Mouse (Mus musculus) ovary, postnatal 10 days (tissue): ENCODE results near the gene Esrrg.

Source experiments
- DNase-seq: peaks from one replicate; pipeline ENCODE4 v3.0.0; 2022; ENCODE audit warnings: low spot score

Gene Esrrg

GRCm38 (mm10) chr1:187649871-187650270 lies 41.3 kb downstream of the Esrrg start:
- DNase-seq, result no peak

GRCm38 (mm10) chr1:187650786-187651687 lies 42.4 kb downstream of the Esrrg start:
- no peak for DNase-seq

- no peak for DNase-seq
Measured at GRCm38 (mm10) chr1:187651688-187652241, 43.2 kb downstream of the Esrrg start.

GRCm38 (mm10) chr1:187652445-187652844 lies 43.9 kb downstream of the Esrrg start:
- DNase-seq, result no peak

- no peak for DNase-seq
Measured at GRCm38 (mm10) chr1:187653390-187653789, 44.8 kb downstream of the Esrrg start.

- no peak for DNase-seq
Measured at GRCm38 (mm10) chr1:187660963-187661362, 52.4 kb downstream of the Esrrg start.

GRCm38 (mm10) chr1:187662083-187662609 lies 53.6 kb downstream of the Esrrg start:
- no peak for DNase-seq

GRCm38 (mm10) chr1:187663376-187663775 lies 54.8 kb downstream of the Esrrg start:
- no peak for DNase-seq

- DNase-seq, result no peak
Measured at GRCm38 (mm10) chr1:187664261-187664660, 55.7 kb downstream of the Esrrg start.

GRCm38 (mm10) chr1:187665901-187666600 lies 57.5 kb downstream of the Esrrg start:
- DNase-seq, result no peak

- no peak for DNase-seq
Measured at GRCm38 (mm10) chr1:187669746-187670145, 61.2 kb downstream of the Esrrg start.

- no peak for DNase-seq
Measured at GRCm38 (mm10) chr1:187672446-187672845, 63.9 kb downstream of the Esrrg start.

- DNase-seq, result no peak
Measured at GRCm38 (mm10) chr1:187674771-187675186, 66.2 kb downstream of the Esrrg start.

- no peak for DNase-seq
Measured at GRCm38 (mm10) chr1:187676626-187677025, 68.0 kb downstream of the Esrrg start.

GRCm38 (mm10) chr1:187679246-187679645 lies 70.7 kb downstream of the Esrrg start:
- no peak for DNase-seq

- DNase-seq, result no peak
Measured at GRCm38 (mm10) chr1:187684519-187684918, 75.9 kb downstream of the Esrrg start.

- DNase-seq, result no peak
Measured at GRCm38 (mm10) chr1:187691846-187692525, 83.4 kb downstream of the Esrrg start.

- no peak for DNase-seq
Measured at GRCm38 (mm10) chr1:187694865-187695264, 86.3 kb downstream of the Esrrg start.

GRCm38 (mm10) chr1:187698201-187698600 lies 89.6 kb downstream of the Esrrg start:
- no peak for DNase-seq

GRCm38 (mm10) chr1:187700963-187701362 lies 92.4 kb downstream of the Esrrg start:
- DNase-seq, result no peak

- DNase-seq, result no peak
Measured at GRCm38 (mm10) chr1:187704921-187705320, 96.3 kb downstream of the Esrrg start.

GRCm38 (mm10) chr1:187705348-187705747 lies 96.8 kb downstream of the Esrrg start:
- no peak for DNase-seq
